Mouse (Mus musculus) layer of hippocampus, adult 2 months (tissue): ENCODE measurements at regions not wholly inside any gene's neighbourhood (a gene's known extent, or its start where the extent isn't known, plus 50 kb on each side); places are given as distances from the start of the nearest gene placed in this dataset.

Source experiments
- DNase-seq, 2 experiments: peaks; one replicate each; pipeline ENCODE4 v3.0.0; 2022; ENCODE audit warnings: low spot score in 2 of 2
- H3K27ac ChIP-seq: fragments of 200-600 bp; 2 replicates; pipeline ENCODE4 v1.8.1; 2022
- H3K4me3 ChIP-seq: fragments of 200-600 bp; 2 replicates; pipeline ENCODE4 v1.8.1; 2022; ENCODE audit warnings: mild to moderate bottlenecking
- CTCF ChIP-seq: fragments of 200-600 bp; conservative IDR thresholded peaks from 2 replicates; pipeline ENCODE4 v1.8.1; 2022; ENCODE audit warnings: antibody characterized with exemption, mild to moderate bottlenecking, moderate library complexity

DNA sequence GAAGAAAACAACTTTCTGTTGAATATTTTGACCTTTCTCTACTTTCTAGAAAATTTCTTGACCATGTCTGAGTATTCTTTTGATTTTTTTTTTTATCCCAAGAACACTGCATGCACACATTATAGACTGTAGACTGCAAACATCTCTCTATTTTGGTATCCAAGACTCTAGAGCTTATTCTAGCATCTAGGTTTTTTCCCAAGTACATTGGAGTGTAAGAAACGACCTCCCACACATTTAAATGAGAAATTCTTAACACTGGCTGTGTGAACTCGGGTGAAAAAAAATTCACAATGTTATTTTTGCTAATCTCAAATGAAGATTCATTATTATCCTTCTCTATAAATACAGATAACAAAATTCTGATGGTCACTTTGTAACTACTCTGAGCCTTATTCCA is 112.0 kb upstream of the Dpt start:
- DNase-seq, result no peak
- H3K27ac ChIP-seq, result peak overlapping the region; percentile 97
- H3K4me3 ChIP-seq, result no peak overlapping the region
- TF ChIP-seq CTCF, result no peak

DNA sequence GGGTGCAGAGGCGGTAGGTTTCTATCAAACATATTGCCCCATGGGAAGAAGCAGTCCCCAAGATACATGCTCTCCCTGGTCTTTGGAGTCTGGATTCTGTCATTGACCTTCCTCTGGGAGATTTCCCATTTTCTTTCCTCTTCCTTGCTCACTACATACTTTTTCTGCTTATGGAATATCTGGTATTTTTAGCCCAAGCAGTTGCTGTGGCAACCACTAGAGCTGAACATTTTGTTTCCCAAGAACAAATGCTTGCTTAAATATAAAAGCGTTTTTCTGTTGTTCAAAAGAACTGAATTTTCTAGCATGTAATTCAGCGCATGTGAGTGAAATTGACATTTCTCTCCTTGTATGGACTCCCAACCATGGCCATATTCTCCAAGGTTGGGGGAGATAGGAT is 112.7 kb upstream of the Dpt start:
- no peak for TF ChIP-seq CTCF
- Histone ChIP-seq H3K27ac (peak overlapping the region; percentile 97), H3K4me3 (no peak overlapping the region)
- DNase-seq, result peak; percentile 48 to 74

DNA sequence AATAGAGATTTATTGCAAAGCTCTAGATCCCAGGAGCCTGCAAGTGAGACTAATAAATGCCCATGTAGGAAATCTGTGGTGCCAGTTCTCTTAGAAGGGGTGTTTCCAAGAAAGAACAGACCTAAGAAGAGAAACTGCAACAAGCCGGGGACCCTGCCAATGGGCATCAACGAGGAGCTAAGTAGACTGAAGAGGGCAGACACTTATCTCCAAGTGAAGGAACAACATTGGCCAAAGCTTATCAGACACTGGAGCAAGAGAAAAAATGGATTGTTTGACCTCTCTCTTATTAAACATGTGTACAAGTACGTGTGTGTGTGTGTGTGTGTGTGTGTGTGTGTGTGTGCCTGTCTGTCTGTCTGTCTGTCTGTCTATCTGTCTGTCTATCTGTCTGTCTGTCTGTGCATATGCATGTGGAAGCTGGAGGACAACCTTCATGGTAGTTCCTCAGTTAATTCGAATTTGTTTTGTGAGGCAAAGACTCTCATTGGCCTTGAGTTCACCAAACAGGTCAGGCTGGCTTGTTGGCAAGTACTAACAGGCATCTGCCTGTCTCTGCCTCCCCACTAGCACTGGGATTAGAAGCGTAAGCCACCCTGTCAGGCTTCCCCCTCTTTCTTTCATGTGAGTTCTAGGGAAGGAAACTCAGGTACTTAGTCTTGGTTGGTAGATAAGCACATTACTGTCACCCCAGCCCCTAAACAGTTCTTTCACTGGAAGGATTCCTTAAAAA is 113.4 kb upstream of the Dpt start:
- no peak for TF ChIP-seq CTCF
- DNase-seq, result no peak
- Histone ChIP-seq H3K27ac (peak overlapping the region; percentile 97), H3K4me3 (no peak overlapping the region)

DNA sequence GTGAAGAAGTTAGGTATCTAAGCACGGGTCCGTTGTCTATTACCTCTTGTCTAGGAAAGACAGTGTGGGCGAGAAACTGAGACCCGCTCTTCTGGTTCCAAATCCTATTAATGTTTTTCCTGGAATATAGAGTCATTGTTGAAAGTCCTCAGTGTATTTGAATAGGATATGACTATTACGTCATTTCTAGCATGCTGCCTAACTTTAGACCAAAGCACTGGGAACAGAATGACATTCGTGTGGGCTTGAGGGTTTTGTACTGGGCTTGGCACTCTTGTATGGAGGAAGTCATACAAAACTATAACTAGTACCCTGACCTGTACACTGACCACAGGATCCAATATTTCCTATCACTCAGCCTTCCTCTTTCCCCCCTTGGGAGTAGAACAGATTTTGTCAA is 114.0 kb upstream of the Dpt start:
- TF ChIP-seq CTCF, result no peak
- DNase-seq, result no peak
- peak overlapping the region; percentile 97 for H3K27ac ChIP-seq
- H3K4me3 ChIP-seq, result no peak overlapping the region

DNA sequence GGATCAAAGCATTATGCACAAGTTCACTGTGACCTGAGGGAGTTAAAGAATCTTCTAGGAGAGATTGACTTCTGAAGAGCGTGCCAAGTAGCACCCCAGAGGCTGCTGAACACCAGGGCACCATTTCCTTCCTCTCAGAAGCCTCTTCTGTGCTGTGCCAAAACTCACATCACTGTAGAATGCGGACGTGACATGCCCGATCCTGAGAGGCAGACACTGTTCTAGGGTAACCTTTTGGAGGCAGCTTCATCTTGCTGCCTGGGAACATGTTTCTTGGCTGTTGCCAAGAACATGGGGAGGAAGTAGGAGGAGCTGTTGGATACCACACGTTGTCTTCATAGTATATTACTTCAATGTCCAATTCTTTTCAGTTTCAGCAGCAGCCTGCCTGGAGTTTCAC is 114.9 kb upstream of the Dpt start:
- H3K27ac ChIP-seq, result peak overlapping the region; percentile 97
- H3K4me3 ChIP-seq, result no peak overlapping the region
- TF ChIP-seq CTCF, result no peak
- DNase-seq, result peak; percentile 30 to 68

DNA sequence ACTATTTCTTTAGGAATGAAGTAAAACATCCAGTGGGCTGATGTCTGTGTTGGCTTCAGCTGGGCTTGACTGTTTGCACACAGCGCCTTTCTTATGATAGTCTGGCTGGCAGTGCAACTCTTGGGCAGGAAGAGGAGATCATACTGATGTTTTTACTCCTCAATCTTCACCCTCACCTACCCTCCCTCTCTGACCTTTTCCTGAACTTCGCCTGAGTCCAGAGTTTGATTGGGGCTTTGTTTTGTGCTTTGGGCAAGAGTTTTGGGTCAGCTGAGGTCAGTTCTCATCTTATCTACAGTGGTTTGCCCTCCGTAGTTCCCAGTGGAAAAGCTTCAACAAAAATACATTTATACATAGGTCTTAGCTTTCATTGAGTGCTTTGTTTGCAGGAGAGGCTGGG is 118.1 kb upstream of the Dpt start:
- TF ChIP-seq CTCF, result no peak
- H3K27ac ChIP-seq, result no peak overlapping the region
- no peak for DNase-seq
- H3K4me3 ChIP-seq, result no peak overlapping the region

DNA sequence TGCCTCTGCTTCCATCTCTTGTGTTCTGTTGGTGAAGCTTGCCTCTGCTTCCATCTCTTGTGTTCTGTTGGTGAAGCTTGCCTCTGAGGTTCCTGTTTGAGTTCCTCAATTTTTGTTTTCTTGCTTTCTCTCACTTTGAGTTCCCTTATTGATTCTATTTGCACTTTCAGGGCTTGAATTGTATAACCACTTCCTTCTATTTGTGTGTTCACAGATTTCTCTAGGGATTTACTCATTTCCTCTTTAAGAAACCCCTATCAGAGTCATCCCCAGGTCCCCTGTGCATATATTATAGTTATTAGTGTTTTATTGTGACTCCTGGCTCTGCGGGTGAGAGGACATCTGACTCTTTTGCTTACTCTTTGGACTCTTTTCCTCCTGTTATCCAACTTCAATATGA is 144.2 kb upstream of the Dpt start:
- H3K27ac ChIP-seq, result no peak overlapping the region
- no peak for TF ChIP-seq CTCF
- H3K4me3 ChIP-seq, result no peak overlapping the region
- DNase-seq, result no peak

DNA sequence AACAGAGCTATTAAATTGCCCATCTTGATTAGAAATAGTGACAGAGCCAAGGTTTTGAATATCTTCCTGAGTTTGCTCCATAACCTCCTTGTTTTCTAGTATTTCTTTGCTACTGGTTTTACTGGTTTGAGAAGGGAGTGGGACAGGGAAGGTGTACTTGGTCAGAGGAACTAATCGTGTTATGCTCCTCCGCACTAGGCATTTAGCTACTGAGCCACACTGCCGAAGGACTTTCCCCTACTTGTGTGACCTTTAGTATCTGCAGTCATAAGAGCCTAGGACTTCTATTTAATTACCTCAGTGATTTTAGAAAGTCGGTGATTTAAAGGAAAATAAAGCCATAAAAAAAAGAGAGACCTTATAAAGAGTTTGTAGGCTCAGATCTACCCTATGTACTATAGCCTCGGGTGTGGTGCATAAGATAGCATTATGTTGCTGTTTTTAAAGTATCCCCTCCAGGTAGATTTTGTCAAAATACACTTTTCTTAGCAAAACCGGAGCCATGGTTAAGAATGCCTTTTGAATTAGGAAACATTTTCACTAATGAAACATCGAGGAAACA is 158.5 kb upstream of the Dpt start:
- no peak overlapping the region for H3K4me3 ChIP-seq
- H3K27ac ChIP-seq, result no peak overlapping the region
- no peak for DNase-seq
- TF ChIP-seq CTCF, result no peak

DNA sequence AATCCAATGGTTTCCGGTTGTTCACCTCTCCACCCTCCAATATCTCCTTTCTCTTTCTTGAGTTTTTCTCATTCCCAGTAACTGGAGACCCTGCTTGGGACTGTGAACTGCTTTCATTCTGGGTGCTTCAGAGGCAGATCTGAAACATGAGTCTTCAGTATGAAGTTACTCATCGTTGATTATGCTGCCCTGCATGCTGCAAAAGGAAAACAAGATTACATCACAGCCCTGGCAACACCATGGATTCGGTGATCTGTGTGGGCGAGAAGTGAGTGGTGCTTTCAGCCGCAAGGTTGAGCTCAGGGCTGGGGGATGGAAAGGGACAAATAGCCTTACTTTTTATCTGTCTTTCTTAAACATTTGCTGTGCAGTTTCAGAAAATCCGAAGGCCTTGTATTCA is 164.8 kb upstream of the Dpt start:
- 0 out of 2 replicates have a peak overlapping the region, but pooled peaks have one; percentile 2 for H3K27ac ChIP-seq
- no peak overlapping the region for H3K4me3 ChIP-seq
- DNase-seq, result peak; percentile 28 to 29

DNA sequence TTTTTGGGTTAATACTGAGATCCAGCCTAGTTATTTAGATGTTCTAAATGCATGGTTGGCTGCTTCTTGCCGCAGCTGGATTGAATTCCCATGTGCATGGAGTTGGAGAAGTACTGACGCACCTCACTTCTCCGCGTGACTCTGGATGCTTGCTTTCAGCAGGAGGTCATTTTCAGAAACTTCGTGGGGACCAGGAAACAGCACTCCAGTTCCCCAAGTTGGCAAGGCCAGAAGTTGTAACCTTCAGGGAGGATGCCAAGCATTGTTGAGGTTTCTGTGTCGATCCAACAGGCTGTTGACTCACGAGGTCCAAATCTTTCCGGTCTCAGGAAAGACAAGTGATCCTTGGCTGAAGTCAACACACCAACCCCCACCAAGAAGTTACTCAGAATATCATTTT is 167.6 kb upstream of the Dpt start:
- no peak for DNase-seq
- no peak for TF ChIP-seq CTCF
- no peak overlapping the region for H3K27ac ChIP-seq
- H3K4me3 ChIP-seq, result no peak overlapping the region

More for the DNA sequence above, 164.8 kb upstream of the Dpt start:
- TF ChIP-seq CTCF, result no peak

DNA sequence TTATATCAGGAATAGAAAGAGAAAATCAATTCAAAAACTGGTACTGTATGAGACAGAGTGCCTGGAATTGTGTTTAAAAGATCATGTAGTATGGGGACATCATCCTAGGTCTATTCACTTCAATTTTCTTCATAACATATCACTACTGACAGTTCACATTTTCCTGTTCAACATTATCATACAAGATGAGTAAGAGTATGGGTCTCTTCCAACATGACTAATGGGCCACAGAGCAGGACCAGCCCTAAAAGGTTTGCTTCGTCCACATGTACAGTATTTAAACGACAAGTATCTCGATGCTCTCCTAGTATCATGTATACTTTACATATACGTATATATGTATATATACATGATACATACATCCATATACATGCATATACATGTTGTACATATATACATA is 164.8 kb upstream of the Atp1b1 start:
- no peak overlapping the region for H3K27ac ChIP-seq
- no peak for TF ChIP-seq CTCF
- no peak for DNase-seq
- no peak overlapping the region for H3K4me3 ChIP-seq

DNA sequence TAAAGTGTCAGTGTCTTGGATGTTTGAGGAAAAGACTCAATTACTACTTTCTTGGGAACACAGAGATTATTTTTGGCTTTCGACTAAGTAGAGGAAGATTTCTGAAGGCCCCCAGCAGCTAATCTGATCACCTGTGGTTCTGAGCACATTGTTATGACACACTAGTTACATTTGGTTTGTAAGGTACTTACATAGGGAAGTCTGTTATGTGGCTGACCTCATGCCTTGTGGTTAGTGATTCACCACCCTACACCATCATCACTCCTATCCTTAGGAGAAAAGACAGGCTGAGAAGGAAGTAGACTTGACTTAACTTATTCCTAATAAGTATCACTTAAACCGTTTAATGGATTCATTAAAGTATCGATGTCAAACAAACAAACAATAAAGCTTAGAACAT is 164.3 kb upstream of the Atp1b1 start:
- no peak for TF ChIP-seq CTCF
- DNase-seq, result no peak
- no peak overlapping the region for H3K27ac ChIP-seq
- no peak overlapping the region for H3K4me3 ChIP-seq

DNA sequence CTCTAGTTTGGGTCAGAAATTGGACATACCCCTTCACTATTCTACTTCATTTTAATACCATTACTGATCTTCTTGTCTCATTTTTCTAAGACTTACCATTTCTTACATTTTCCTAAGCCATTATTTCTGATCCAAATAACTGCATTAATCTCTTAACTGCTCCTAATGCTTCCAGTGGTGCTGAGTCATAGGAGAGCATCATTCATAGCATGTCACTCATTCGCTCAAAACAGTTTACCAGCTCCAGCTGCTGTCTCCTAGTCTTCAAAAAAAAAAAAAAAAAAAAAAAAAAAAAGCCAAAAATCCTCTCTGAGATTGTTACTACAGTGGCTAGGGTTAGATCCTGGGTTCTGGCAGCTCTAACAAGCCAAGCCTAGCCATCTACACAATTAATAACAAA is 162.0 kb upstream of the Atp1b1 start:
- Histone ChIP-seq H3K4me3 (no peak overlapping the region), H3K27ac (no peak overlapping the region)
- TF ChIP-seq CTCF, result no peak
- DNase-seq, result no peak

DNA sequence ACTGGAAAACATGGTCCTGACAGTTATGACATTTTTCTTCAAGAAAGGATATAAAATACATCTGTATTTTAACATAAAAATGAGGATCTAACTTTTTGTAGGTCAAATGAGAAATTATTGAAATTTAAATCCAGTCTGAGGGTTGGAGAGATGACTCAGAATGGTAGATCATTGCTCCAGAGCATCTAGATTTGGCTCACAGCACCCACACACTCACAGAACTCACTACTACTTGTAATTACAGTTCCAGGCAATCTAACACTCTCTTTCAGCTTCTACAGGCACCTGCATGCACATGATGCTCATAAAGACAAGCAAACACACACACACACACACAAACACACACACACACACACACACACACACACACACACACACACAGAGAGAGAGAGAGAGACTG is 159.7 kb upstream of the Atp1b1 start:
- no peak for TF ChIP-seq CTCF
- DNase-seq, result no peak
- no peak overlapping the region for H3K27ac ChIP-seq

More for the DNA sequence above, 159.7 kb upstream of the Atp1b1 start:
- no peak overlapping the region for H3K4me3 ChIP-seq
